Mouse (Mus musculus) small intestine, adult 2 months (tissue): ENCODE results near the gene Gm128. TPM values are rescaled to one million over a fixed set of nuclear protein-coding genes. Genes with fewer than 3 reads are reported as not detected.

Experiments
- H3K27ac ChIP-seq: fragments of 200-500 bp; 2 replicates; pipeline ENCODE4 v1.5.1; 2012; ENCODE audit warnings: low read depth, low read length, control low read depth, inconsistent platforms; ENCODE audit not compliant: insufficient read depth
- H3K27me3 ChIP-seq: fragments of 200-500 bp; 2 replicates; pipeline ENCODE4 v1.6.1; 2012; ENCODE audit warnings: mild to moderate bottlenecking, moderate library complexity, low read length, inconsistent platforms; ENCODE audit not compliant: control insufficient read depth, insufficient read depth
- H3K36me3 ChIP-seq: fragments of 200-500 bp; 2 replicates; pipeline ENCODE4 v1.6.1; 2012; ENCODE audit warnings: mild to moderate bottlenecking, low read length, control low read depth, inconsistent platforms; ENCODE audit not compliant: control insufficient read depth, insufficient read depth
- H3K4me1 ChIP-seq: fragments of 200-500 bp; 2 replicates; pipeline ENCODE4 v1.6.1; 2012; ENCODE audit warnings: low read length, inconsistent platforms, mixed read lengths; ENCODE audit not compliant: control insufficient read depth, insufficient read depth, insufficient read length
- H3K4me3 ChIP-seq: fragments of 200-500 bp; 2 replicates; pipeline ENCODE4 v1.5.1; 2012; ENCODE audit warnings: low read depth, mild to moderate bottlenecking, control low read depth, inconsistent platforms, low read length, moderate library complexity
- CTCF ChIP-seq: fragments of 200-500 bp; IDR thresholded peaks from 2 replicates; pipeline ENCODE4 v1.5.1; 2012; ENCODE audit warnings: low read depth, mild to moderate bottlenecking, control low read depth, inconsistent platforms, low read length, moderate library complexity, mixed read lengths; ENCODE audit not compliant: insufficient replicate concordance, insufficient read length; ENCODE audit errors: extremely low read depth
- POLR2A ChIP-seq: fragments of 200-500 bp; IDR thresholded peaks from 2 replicates; pipeline ENCODE4 v1.6.1; 2012; ENCODE audit warnings: low read depth, mild to moderate bottlenecking, control low read depth, inconsistent platforms, low read length, moderate library complexity
- WGBS: fragments of 180-500 bp; shearing (Covaris S2); methylation state at CpG from one replicate; pipeline ENCODE4 v1.1.7; 2018; 5-methylcytosine and 5-hydroxymethylcytosine counted together
- polyA plus RNA-seq: library from polyadenylated mRNA; depleted of rRNA; stranded (reverse); fragments of >200 nt; gene quantifications from 2 replicates; pipeline ENCODE4 v1.2.3, GENCODE M21; 2012; rRNA removed

Gene Gm128
- polyA plus RNA-seq: 0.13 and 0.18 TPM in 2 replicates

GRCm38 (mm10) chr3:95241498-95241897 is at the start of gene Gm128:
TSS of gene Gm128 (minus strand) at chr3:95241598.
- Histone ChIP-seq H3K27ac (no peak within 1 kb of the TSS), H3K4me1 (no peaks in the 10 kb centered on the region), H3K27me3 (no peaks in the 10 kb centered on the region), H3K4me3 (no peak within 1 kb of the TSS), H3K36me3 (peaks cover 3% of the 10 kb centered on the region; the same call in 1 of the 2 replicates)
- TF ChIP-seq CTCF (no peak), POLR2A (no peak)
- WGBS: 83% methylated on average over 7 of the region's 7 CpGs

DNA sequence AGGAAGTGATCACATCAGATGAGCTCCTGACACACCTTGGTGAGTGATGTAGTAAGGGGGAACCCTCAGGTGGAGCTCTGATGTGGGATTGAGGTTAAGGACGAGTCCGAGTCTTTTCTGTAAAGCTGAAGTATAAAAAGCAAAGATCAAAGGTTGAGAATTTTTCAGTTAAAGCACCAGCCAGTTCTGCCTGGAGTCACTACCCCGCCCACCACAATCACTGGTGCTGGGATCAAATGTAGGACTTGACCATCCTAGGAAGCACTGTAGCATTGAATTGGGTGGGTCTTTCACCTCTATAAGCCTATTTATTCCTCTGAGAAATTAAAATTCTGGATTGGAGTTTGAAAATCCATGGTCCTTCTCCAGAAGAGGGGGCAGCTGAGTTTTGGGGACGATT is 49.6 kb upstream of the Gm128 start:
- Histone ChIP-seq H3K36me3 (peaks cover 73% of the 10 kb centered on the region), H3K4me3 (no peak overlapping the region), H3K27ac (peak overlapping the region; percentile 60; the same call in 1 of the 2 replicates), H3K27me3 (no peaks in the 10 kb centered on the region), H3K4me1 (peaks cover 12% of the 10 kb centered on the region; the same call in 1 of the 2 replicates)
- TF ChIP-seq POLR2A (no peak), CTCF (no peak)
- 42% methylated on average over 4 of the region's 4 CpGs for WGBS

DNA sequence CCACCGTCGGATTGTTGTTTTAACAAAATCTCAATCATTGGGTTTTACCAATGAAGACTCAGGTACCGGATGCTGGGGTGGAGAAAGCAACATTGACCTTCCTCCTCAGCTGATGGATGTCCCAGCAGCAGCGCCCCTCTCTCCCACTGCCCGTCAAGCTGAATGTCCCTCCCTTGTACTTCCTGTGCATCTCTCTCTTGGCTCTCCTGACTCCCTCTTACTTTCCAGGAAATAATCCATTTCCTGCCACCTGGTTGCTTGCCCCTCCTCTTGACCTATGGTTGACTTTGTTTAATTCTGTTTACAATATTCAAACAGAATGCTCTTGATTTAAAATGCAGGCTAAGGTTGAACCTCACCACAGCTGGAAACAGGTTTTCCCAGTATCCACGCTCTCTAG is 48.8 kb upstream of the Gm128 start:
- WGBS: 75% methylated on average over 6 of the region's 6 CpGs
- no peaks in the 10 kb centered on the region for H3K27me3 ChIP-seq
- H3K4me3 ChIP-seq: no peak overlapping the region
- peaks cover 66% of the 10 kb centered on the region for H3K36me3 ChIP-seq
- peak overlapping the region; percentile 60; the same call in 1 of the 2 replicates for H3K27ac ChIP-seq
- TF ChIP-seq POLR2A: no peak
- TF ChIP-seq CTCF: no peak
- peaks cover 12% of the 10 kb centered on the region; the same call in 1 of the 2 replicates for H3K4me1 ChIP-seq

GRCm38 (mm10) chr3:95289419-95289818 is 48.0 kb upstream of the Gm128 start:
- Histone ChIP-seq H3K27ac (no peak overlapping the region), H3K27me3 (no peaks in the 10 kb centered on the region), H3K4me3 (no peak overlapping the region), H3K36me3 (peaks cover 60% of the 10 kb centered on the region), H3K4me1 (peaks cover 9% of the 10 kb centered on the region; the same call in 1 of the 2 replicates)
- 92% methylated on average over 4 of the region's 4 CpGs for WGBS
- TF ChIP-seq POLR2A (no peak), CTCF (no peak)

DNA sequence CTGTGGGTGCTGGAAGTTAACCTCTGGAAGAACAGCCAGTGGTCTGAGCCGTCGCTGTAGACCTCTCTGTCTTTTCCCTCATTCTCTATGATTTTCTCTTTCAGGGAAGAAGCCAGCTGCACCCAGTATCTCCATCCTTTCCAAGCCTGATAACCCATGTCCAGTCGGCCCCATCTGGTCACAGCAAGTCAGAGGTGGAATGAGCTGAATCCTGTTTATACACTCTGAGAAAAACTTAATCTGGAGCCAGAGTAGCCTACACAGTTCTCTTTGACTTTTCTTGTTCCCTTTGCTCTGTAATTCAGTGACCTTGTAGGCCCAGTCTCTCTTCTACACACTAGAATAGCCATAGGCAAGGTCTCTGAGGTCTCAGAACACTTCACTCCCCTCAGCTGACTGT is 46.1 kb upstream of the Gm128 start:
- WGBS: 88% methylated on average over 3 of the region's 3 CpGs
- no peak for TF ChIP-seq CTCF
- H3K27ac ChIP-seq: no peak overlapping the region
- H3K4me1 ChIP-seq: peaks cover 7% of the 10 kb centered on the region; the same call in 1 of the 2 replicates
- no peaks in the 10 kb centered on the region for H3K27me3 ChIP-seq
- H3K36me3 ChIP-seq: peaks cover 44% of the 10 kb centered on the region
- H3K4me3 ChIP-seq: no peak overlapping the region

GRCm38 (mm10) chr3:95286510-95286909 is 45.1 kb upstream of the Gm128 start:
- TF ChIP-seq CTCF (no peak), POLR2A (no peak)
- Histone ChIP-seq H3K36me3 (peaks cover 35% of the 10 kb centered on the region), H3K27me3 (no peaks in the 10 kb centered on the region), H3K4me1 (peaks cover 7% of the 10 kb centered on the region; the same call in 1 of the 2 replicates), H3K4me3 (0 out of 2 replicates have a peak overlapping the region, but pooled peaks have one; percentile 12), H3K27ac (no peak overlapping the region)
- WGBS: 71% methylated on average over 7 of the region's 7 CpGs

DNA sequence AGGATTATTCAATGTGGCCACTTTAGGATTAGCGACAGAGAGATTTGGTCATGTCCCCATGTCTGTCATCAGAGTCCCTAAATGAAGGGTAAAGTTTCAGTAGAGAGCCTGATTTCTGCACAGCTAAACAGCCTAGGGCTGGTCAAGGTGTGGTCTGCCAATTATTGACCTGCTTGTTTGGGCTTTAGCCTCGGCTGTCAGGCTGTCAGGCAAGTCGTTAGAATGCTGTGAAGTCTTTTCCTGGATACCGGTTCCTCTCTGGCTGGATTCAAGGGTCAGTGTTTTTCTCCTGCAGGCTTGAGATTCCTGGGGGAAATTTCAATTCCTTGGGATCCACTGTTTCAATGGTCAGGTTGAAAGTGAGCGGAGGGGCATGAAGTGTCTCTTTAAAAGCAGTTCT is 44.6 kb upstream of the Gm128 start:
- 45% methylated on average over 5 of the region's 5 CpGs for WGBS
- Histone ChIP-seq H3K4me3 (0 out of 2 replicates have a peak overlapping the region, but pooled peaks have one; percentile 12), H3K27me3 (no peaks in the 10 kb centered on the region), H3K27ac (no peak overlapping the region; the same call in 1 of the 2 replicates), H3K36me3 (peaks cover 30% of the 10 kb centered on the region), H3K4me1 (peaks cover 7% of the 10 kb centered on the region; the same call in 1 of the 2 replicates)
- TF ChIP-seq POLR2A: no peak
- TF ChIP-seq CTCF: no peak
